Mouse (Mus musculus) layer of hippocampus, adult 8-10 months (tissue): ENCODE measurements around the gene Tmem47. TPM values are rescaled to one million over a fixed set of nuclear protein-coding genes. Genes with fewer than 3 reads are reported as not detected.

ENCODE experiments used
- DNase-seq, 2 experiments: peaks; one replicate each; pipeline ENCODE4 v3.0.0; 2022; ENCODE audit warnings: low spot score in 2 of 2
- total RNA-seq, 4 experiments: library from RNA; stranded (reverse); gene quantifications; 2 replicates each; pipeline ENCODE4 v1.2.4; 2022

Tmem47 gene
- total RNA-seq = 100 to 1,000 TPM in 3 of 4 experiments, 10 to 100 TPM in 1; 90.7 to 107 (median 102) TPM

DNA sequence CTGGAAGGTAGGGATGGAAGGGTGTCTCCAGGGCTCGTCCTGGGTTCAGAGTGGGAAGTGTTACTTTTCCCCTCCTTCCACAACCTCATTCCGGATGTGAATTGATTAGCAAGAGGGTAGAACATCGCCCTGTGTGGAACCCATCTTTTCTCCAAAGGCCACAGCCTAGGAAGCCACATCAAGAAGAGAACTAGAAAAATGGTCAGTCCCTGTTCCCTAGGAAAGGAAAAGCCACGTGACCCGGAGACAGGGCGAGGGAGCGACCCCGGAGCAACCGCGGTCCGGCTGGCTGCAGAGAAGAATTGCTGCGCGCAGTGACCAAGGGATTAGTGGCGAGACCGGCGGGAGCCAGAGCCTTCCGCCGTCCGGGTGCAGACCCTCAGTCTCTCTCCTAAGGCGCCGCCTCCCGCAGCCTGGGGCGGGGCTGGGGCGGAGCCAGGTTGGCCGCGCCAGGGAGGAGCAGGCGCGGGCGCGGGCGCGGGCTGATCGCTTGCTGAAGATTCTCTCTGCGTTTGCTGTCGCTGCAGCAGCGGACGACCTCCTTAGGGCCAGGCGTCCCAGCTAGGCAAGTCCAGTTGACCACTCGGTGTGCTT lies at the start of gene Tmem47:
TSS of gene Tmem47 (plus strand) at position 489 of the 594 bp plus-strand sequence.
- peak; percentile 30 to 48 for DNase-seq

DNA sequence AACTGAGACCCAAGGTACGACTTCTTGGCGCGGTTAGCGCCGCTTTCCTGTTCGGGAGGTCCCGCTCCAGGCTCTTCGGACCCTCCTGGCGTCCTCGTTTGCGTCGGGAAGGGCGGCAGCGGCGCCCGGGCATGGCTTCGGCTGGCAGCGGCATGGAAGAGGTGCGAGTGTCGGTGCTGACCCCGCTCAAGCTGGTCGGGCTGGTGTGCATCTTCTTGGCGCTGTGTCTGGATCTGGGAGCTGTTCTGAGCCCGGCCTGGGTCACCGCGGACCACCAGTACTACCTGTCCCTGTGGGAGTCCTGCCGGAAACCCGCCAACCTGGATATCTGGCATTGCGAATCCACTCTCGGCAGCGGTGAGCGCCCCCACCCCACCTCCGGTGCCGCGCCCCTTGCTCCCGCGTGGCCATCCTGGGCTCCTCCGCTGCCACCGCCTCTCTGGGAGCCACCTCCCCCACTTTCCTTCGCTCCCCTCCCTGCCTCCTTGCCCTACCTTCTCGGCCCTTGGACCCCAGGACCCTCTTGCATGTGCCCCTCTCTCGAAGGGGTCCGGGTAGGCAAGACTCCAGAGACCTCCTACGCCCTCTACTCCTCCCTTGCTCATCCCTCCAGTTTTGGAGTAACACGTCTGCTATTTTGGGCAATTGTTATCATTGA lies 435 bp downstream of the Tmem47 start:
- peak in 1 of 2 experiments; percentile 4 for DNase-seq

DNA sequence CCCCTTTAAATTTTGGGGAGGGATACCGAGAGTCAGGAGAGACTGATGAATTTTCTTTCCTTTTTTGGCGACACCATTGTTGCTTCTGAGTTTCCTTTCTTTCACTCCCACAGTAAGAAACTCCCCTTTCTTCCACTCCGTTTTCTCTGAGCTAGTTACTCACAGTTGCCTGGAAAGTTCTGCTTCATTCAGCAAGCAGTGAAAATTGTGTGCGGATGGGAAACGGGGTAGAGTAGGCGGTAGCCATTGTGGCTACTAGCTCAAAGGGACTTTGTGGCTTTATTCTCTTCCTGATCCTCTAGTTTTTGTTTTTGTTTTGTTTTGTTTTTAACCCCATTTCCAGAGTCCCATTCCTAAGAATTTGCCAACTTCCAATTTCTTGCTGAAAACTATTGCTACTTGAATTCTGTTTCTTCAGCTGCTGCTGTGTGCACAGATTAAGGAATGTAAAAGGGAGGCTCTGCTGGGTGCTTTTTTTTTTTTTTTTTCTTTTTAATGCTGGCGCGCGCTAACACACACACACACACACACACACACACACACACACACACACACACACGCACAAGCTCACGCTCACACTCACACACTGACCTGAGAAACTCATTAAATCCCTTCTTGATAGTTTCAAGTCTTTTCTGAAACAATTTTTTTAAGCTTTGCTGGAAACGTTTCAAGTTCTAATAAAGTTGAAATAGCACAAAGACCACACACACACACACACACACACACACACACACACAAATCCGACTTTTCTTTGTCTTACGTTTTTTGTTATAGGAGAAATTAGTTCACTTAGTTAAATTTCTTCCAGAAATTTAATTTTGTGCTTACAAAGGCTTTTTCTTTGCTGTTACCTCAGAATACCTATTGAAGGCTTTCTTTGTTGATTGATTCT lies 1.5 kb downstream of the Tmem47 start:
- no peak for DNase-seq

DNA sequence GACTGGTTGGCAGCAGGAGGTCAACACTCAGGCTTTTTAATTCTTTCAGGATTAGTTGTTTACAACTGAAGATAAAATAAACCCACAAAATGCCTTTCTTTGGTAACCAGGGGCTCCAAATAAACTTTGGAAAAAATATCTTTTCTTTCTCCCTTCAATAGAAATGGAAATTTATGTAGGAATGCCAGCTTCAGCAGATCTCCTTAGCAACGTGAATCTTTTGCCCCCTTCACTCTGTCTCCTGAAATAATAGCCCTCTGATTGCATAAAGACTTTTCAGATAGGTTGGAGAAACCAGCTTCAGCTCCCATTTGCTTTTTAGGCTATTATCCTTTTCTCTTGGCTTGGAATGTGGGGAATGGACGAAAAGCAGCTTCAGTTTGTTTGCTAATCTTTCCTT lies 2.2 kb downstream of the Tmem47 start:
- DNase-seq = no peak

DNA sequence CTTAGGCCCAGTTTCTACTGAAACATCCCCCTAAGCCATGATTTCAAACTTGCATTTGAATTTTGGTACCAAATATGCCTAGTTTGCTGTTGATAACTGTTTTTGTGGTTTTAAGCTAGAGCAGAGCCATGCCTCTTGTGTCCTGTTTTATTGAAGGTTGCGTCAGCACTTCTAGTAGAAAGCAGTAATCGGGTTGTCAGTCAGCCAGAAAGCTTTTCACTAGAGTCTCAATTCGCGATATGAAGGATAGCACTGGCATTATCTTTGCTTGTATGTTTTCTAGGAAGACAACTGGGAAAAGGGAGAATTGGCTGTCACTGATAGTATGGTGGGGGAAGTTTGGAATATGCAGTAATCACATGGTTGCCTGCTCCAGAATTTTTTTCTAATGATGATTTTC lies 3.3 kb downstream of the Tmem47 start:
- DNase-seq = no peak

DNA sequence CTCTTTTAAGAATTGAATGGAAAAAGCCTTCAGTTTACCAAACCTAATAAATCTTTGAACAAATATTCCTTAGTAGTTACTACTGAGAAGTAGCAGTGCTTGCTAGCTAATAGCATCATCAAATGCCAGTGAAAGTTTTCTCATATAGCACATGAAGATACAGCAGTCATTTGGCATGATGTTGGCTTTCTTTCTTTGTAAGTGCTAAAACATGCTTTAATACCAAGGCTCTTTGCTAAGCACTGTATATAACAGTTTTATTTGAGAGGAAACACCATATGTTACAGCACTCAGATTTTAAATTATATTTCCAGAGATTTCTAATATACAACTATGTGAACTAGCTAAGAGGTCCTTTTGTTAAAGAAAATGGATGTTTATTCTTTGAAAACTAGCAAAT lies 8.0 kb downstream of the Tmem47 start:
- no peak for DNase-seq

DNA sequence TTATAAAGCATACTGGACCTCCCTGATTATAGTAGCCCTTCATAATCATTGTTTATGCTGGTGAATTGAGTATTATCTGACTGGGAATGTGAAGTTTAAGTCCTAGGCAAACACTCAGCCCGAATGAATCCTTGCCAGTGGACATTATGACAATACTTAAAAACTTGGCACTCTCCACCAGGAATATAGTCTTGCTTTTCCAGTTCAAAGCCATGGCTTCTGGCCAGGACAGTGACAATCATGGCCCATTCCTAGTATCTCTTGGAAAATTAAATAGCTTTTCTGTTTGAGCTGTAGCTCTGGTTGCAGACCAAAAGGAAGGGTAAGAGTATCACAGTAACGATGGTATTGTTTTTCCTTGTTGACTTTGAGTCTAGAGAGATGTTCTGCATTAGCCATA lies 10.5 kb downstream of the Tmem47 start:
- DNase-seq = no peak

DNA sequence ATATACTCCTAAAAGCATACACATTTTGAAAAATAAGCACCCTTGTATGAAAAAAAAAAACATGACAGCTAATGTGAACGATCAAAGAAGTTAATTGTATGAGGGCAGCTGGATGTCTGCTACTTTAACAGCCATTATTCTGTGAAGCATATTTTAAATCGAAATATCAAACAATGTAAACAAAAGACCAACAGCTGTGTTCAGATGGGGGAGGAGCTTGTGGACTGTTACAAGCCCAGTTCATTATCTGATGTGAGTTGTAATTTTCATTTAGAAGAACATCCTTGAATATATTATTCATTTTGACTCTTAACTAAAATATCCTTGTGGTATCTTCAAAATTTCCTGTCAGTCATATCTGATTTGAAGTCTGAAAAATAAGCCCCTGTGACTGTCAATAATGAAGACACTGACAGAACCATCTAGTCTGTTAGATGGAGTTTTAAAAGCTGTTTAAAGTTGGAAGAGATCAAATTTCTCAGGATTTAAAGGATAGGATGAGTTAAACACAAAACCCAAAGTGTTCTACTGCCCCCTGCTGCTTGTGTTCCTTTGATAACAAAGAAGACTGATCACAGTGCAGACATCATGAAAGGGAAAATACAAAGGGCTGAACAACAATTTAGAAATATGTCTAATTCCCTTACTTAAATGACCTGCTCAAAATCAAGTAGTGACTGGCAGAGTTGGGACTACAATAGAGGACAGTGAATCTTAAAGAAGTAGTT lies 14.7 kb downstream of the Tmem47 start:
- peak; percentile 5 to 34 for DNase-seq

DNA sequence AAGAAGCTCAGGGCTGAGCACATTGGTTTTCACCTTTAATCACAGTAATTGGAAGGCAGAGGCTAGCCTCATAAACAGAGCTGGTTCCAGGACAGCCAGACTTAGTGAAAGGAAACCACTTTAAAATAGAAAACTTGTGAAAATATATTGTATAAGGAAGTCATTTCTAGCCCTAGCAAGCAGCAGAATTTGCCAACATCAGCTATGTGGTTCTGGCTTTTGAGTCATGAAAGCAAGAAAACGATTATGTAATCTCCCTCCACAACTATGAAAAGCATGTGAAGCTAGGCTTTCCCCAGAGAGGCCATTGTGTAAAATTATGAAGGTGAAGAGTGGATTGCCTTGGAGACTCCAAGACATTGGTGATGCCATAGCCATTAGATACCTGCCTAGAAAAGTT lies 76.9 kb downstream of the Tmem47 start:
- DNase-seq = no peak
